Mouse (Mus musculus): Measurements from ENCODE around the gene Tnni2.

GRCm38 (mm10) chr7:142409603-142410002, 32.0 kb upstream of the Tnni2 start:
- no peak for TF ChIP-seq CTCF (IDR thresholded peaks at IDR 0.05; ENCODE audit: low read depth)
- no peak for TF ChIP-seq EP300 (IDR thresholded peaks at IDR 0.05; ENCODE audit: low read depth)

All from liver, embryonic 14.5 days (tissue).